Mouse (Mus musculus): ENCODE data around the gene Hapln1. TPM values are rescaled to one million over a fixed set of nuclear protein-coding genes. Genes with fewer than 3 reads are reported as not detected.

The Hapln1 gene
- total RNA-seq (2022): 1 to 10 TPM; 1.8 to 4.3 (median 2.7) TPM

GRCm38 (mm10) chr13:89539205-89539886 lies at the start of gene Hapln1:
Gene Hapln1 (plus strand): TSS chr13:89539796.
- DNase-seq: peak; percentile 14

GRCm38 (mm10) chr13:89493169-89493568 lies 46.4 kb upstream of the Hapln1 start:
- no peak for DNase-seq

GRCm38 (mm10) chr13:89493678-89494077 lies 45.9 kb upstream of the Hapln1 start:
- DNase-seq: no peak

DNA sequence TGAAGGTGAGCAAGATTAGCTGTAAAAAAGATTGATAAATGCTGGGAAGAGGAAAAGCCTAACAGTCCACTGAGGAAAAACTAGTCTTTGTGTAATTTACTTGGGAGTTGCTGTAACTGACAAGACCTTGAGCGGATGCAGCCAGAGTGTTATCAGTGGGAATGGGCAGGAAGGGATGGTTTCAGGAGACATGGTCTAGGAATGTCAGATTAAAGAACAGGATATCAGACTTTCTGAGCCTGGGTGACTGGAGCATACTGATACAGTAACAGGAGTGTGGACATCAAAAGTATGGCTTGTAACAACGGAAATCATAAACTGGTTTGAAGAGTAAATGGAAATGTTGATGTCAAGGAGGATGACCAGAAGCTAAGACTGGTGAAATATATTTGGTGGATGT lies 43.0 kb upstream of the Hapln1 start:
- no peak for DNase-seq

- no peak for DNase-seq
Observed at GRCm38 (mm10) chr13:89499419-89499818, 40.2 kb upstream of the Hapln1 start.

GRCm38 (mm10) chr13:89521507-89521908 lies 18.1 kb upstream of the Hapln1 start:
- DNase-seq: no peak

DNA sequence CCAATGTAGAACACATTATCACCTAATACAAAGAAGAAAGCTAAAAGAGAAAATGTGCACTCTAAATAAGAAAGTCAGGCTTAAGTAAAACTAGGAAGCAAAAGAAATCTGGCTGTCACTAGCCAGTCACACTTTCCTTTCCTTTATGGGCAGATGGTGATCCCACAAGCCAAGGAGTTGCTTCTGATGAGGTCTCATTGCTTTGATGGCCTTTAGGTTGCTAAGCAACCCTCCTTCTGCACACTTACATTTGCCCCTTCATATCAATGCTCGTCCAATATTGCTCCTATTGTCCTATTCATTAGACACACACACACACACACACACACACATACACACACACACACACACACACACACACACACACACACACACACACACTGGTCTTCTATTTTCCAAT lies 10.9 kb upstream of the Hapln1 start:
- DNase-seq: no peak

DNA sequence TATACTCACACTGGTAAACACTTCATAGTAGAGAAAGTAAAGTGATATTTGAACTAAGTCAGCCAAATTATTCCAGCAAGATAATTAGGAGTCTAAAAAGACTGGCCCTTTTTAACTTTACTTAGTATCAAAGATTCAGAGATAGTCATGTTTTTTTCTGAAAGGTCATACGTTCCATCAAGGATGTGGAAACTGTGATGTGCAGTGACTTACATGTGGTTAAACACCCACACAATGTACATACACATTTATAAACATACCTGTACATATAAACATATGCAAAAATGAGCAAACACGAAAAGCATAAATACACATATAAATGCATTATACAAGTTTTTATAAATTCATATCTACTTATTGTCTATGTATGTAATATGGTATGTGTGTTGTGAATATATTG lies 9.2 kb upstream of the Hapln1 start:
- DNase-seq: no peak

DNA sequence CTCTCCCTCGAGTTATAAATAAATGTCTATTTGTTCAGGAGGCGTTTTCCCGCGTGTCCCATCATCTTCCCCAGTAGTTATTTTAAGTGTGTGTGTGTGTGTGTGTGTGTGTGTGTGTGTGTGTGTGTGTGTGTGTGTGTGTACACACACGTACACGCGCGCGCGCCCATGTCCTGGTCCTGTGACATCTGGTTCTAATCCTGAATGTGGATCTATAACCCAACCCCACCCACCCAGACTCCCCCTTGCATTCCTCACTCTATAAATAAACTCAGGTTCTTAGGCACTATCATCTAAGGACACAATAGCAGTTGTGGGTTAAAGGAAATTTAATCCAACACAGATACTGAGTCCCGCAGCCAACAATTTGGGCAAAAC lies 280 bp downstream of the Hapln1 start:
- DNase-seq: no peak

DNA sequence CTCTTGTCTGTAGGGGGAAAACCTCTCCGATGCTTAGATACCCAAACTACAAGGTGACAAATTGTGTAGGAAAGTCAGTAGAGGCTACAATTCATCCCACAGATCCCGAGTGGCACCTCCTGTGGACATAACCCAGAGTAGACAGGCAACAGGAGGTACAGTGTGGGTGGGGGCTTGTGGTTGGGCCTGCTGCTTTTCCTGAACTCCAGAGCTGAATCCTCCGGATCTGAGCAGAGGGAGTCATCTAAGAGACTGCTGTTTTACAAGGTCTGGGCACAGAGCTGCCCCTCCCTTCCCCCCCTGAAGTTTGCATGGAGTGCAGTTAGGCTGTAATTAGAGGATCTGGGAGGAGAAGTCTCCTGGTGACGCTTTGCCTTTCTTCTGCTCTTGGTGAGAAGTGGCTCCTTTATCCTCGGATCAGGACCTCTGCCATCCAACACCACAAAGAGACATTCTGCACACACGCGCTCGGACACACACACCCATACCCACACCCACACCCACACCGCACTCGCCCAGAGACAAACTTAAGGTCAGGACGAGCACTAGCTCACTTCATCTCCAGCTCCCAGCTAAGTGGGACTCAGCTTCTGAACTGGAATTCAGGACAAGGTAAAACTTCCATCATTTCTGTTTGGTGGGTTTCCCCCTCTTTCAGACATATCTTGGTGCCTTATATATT lies 846 bp downstream of the Hapln1 start:
- no peak for DNase-seq

GRCm38 (mm10) chr13:89543003-89543402 lies 3.4 kb downstream of the Hapln1 start:
- no peak for DNase-seq

DNA sequence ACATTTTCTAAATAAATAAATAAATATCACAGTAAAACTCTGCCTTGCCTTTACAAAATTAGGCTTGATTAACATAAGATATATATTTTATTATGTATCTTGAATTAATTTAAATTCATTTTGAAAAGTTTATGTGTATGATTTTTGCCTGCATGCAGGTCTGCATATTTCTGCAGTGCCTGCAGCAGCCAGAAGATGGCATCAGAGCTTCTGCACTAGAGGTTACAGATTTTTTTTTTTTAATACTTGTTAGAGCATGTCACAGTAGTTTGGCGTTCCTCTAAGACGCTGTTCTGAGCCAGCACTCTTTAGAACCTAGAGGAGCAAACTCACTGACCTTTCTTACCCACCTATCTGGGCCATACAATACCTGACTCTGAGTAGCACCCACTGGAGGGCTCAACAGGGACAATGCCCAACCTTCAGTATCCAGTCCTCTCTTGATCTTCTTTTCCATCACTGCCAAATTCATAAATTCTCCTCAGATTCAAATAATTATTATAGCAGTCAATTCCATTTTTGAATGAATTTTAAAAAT lies 8.7 kb downstream of the Hapln1 start:
- DNase-seq: peak; percentile 14

DNA sequence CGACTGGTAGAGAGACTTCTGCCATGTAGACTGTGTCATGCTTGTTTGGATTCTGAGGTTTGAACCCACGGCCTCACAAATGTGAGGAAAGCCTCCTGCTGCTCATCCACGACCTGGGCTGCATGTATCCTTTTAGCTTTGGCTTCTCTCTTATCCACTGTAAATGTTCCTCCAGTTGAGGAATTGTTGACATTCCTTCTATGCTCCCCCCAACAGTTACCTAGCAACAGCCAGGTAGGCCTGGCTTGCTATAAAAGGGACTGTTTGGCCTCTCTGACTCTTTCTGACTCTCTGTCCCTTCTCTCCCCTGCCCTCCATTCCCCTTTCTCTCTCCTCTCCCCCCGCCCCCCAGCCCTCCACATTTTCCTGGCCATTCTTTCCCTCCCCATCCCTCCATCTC lies 9.9 kb downstream of the Hapln1 start:
- no peak for DNase-seq

DNA sequence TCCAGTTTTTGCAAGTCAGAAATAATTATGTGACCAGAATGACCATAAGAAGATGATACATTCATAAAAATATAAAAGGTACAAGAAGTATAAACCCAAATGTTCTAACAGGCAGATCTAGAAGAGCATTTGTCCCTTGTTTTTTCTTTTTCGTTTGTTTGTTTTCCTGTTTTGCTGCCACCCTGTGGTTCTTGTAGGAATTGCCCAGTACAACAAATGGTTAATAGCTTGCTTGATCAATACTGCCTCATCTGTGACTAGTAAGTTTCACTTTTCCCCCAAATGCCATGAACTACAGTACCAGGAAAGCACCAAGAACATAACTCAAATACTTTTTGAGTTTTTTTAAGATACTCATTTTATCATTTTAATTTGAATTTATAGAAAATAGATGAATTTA lies 11.9 kb downstream of the Hapln1 start:
- DNase-seq: no peak

DNA sequence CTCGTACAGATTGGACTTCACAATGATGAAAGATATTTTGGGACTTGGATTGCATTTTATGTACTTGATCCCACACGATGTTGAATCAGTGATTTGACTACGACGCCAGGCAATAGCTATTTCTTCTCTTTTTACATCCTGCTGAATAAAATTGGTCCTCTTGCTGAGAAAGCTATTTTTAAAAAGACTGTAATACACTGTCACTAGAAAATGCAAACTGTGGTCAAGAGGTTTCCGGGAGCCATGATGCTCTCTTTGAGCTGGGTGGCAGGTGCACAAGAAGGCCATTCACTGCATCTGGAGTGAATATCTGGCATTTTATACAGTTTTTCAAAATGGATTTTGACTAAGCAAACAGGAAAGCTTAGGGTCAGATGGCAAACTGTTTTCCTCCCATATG lies 24.9 kb downstream of the Hapln1 start:
- DNase-seq: no peak

GRCm38 (mm10) chr13:89566300-89566699 lies 26.7 kb downstream of the Hapln1 start:
- no peak for DNase-seq

DNA sequence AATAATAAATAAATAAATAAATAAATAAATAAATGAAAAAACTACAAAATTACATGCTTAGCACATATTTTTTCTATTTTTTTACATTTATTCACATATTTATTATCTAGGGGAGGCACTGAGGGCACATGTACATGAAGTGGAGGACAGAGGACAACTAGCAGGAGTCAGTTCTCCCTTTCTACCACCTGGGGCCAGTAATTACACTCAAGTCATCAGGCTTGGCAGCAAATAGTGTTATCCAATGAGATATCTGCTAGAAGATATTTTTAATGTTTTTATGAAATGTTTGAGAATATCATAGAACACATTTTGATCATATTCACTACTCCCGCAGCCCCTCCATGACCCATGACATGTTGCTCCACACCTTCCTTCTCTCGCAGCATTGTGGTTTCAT lies 39.5 kb downstream of the Hapln1 start:
- no peak for DNase-seq

- no peak for DNase-seq
Observed at GRCm38 (mm10) chr13:89583138-89583746, 43.6 kb downstream of the Hapln1 start.

GRCm38 (mm10) chr13:89583747-89584738 lies 44.4 kb downstream of the Hapln1 start:
- DNase-seq: no peak

- DNase-seq: no peak
Observed at GRCm38 (mm10) chr13:89585144-89585543, 45.5 kb downstream of the Hapln1 start.

GRCm38 (mm10) chr13:89595105-89595504 lies 55.5 kb downstream of the Hapln1 start:
- DNase-seq: no peak

DNA sequence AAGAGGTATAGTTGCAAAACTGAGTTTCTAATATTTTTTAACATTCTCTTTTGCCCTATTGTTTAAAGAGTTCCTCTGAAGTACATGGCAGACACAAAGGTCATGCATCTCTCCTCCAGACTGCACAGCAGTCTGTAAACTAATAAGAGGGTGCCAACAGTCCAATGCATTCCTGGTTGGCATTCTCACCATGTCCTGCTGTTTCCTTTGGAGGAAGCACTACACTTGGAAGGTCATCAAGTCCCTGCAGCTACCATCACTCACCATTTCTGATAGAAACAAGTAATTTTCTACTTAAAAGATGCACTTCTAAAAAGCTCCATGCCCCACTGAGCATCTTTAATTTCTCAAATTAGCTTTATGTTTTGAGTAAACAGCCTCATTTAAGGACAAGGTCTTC lies 57.8 kb downstream of the Hapln1 start:
- no peak for DNase-seq

Data from adrenal gland, adult 8-10 months (tissue).